Mouse (Mus musculus) embryonic fibroblast, embryonic 13.5 days (primary cell): ENCODE results near the gene Cnot2.

Experiments
- CTCF ChIP-seq: IDR thresholded peaks from 2 replicates; pipeline ENCODE4 v1.5.1; 2011; ENCODE audit warnings: mild to moderate bottlenecking, control low read depth, low read length, moderate library complexity, borderline replicate concordance; ENCODE audit not compliant: insufficient read depth
- POLR2A ChIP-seq: IDR thresholded peaks from 2 replicates; pipeline ENCODE4 v1.6.1; 2011; ENCODE audit warnings: low read depth, mild to moderate bottlenecking, control low read depth, low read length, moderate library complexity

GRCm38 (mm10) chr10:116557166-116557565 lies 24.1 kb downstream of the Cnot2 start:
- TF ChIP-seq CTCF (no peak), POLR2A (no peak)
